Mouse (Mus musculus) right cerebral cortex, postnatal 10 days (tissue): ENCODE results near the gene Dazap2.
"Not testable (repeated sequence)": the region's sequence is repeated elsewhere in the genome, so short reads cannot be mapped to it uniquely, and the experiment has no call there.

ENCODE experiments used
- DNase-seq, 2 experiments: peaks; one replicate each; pipeline ENCODE4 v3.0.0; 2021; ENCODE audit warnings: low spot score in 2 of 2

The Dazap2 gene

DNA sequence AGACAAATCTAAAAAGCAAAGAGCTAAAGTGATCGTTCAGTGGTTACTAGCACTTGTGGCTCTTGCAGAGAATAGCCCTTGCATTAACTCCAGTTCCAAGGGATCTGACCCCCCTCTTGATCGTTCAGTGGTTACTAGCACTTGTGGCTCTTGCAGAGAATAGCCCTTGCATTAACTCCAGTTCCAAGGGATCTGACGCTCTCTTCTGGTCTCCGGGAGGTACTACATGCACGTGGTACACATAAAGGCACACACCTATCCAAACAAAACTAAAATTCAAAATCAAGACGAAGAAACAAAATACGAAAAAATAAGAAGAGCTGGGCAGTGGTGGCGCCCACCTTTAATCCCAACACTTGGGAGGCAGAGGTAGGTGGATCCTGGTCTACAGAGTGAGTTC is 8.5 kb upstream of the Dazap2 start:
- DNase-seq, result not testable (repeated sequence)

DNA sequence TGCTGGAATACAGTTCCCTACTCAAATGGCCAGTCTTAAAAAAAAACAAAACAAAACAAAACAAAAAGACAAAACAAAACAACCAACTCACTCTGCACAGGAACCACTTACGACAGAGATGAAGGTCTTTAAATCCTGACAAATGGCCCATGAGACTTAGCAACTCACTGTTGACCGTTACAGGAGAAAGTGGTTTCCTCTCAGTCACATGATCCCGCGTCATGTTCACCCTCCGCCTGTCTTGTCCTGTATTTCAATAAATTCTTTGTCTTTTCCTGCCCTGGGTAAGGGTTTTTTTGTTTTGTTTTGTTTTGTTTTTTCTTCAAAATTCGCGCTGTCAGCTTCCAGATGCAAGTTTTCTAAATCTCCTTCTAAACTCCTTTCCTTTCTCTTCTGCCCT is 3.2 kb upstream of the Dazap2 start:
- no peak for DNase-seq

DNA sequence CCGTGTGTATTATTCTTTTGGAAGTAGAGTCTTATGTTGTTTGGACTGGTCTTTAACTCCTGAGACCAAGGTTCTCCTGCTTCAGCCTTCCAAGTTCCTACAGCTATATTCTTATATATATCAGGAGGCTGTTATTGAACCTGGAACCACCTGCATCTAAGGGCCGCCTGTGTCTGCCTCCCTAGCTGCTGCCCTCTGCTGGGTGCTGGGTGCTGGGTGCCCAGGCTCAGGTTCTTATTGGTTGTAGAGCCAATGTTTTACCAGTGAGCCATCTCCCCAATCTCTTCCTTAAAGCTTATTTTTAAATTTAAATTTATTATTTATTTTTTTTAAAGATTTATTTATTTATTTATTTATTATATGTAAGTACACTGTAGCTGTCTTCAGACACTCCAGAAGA is 2.7 kb upstream of the Dazap2 start:
- no peak for DNase-seq

DNA sequence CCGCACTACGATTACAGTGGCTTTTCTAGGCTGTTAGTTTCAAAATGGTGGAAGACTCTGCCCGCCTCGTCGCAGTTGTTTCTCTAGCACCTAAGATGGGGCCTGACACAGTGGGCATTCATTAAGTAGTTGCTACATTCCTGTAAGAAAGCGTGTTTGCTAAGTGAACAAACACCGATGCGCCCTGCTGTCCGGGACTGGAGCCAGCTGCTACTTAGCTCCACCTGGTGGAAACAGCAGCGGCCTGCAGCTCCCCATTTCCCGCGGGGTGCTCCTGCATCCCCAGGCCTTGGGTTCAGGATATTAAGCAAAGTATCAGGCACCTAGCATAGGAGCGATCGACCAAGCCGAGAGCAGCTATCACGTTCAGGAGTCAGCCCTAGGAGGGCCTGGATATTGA is 1.6 kb upstream of the Dazap2 start:
- DNase-seq, result peak; percentile 80 to 83

DNA sequence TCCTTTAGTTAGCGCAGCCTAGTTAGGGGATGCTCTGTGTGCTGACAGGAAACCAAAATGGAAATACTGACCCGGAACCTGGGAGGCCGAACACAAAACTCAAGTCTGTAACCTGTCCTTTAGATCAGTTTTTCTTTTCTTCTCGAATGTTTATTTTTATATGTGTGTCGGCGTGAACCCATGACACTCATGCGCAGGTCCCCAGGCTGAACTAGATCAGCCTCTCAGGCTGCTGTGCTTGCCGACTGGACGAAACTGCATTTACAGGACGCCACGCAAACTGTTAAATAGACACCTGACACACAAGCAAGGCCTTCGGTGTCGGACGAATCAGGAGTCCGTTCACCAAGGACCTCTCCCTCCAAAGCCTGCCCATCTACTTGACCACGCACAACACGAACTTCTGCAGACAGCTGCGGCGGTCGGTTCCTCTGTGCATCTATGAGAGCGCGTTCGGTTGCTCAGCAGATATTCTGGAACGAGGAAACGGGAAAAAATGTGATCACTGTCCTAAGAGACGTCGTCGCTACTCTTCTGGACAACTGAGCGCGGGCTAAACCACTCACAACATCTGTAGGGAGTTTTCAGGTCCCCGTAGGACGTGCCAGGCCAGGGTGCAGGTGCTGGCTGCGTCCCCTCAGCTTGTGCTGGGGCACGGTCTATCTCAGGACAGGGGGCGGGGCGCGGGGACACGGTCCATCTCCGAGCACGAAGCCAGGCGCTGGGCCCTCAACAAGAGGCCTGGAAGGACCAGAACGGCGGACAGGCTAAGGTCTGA is 742 bp upstream of the Dazap2 start:
- no peak for DNase-seq

DNA sequence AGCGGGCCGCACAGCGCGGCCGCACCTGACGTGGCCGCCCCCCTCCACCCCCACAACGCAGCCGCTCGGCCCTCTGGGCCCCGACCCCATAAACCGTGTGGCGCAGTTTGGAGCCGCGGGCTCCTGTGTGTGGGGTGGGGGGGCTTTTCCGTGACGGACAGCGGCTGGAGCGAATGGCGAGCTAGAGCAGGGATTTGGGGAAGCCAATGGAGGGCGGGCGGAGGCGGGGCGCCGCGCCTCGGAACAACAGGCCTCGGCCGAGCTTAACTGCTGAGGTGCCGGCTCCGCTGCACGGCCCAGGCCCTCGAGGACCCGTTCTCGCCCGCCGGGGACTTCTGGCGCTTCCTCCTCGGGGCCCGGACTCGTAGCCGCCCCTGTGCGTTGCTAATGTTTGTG is 674 bp downstream of the Dazap2 start:
- DNase-seq, result peak; percentile 92 to 95

DNA sequence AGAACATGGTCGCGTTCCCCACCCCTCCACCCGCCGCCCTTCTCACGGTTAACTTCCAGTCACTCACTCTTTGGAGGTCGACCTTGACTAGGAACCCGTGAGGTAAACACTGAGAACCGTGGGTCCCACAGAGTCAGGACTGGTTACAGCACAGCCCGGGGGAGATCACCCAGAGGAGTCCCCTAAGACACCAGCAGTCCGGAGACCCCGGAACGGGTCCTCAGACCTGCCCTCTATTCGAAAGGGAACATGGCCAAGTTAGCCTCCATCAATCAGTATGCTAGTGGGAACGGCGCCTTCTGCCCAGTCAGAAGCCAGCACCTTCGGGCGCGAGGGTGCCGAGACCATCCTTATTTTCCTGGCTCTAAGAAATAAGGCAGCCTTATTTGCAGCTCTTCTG is 1.1 kb downstream of the Dazap2 start:
- DNase-seq, result no peak

DNA sequence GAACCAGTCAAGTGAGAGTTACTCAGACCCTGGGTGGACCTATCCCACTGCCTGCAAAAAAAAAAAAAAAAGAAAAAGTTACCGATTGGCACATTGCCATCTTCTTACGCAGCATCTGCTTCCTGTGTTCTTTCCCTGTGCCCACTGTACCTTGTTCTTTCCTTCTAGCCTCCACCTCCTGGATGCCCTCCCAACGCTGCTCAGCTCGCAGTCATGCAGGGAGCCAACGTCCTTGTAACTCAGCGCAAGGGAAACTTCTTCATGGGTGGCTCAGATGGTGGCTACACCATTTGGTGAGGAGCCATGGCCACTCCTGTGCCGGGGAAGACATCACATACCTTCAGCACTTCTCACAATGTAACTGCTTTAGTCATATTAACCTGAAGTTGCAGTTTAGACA is 4.1 kb downstream of the Dazap2 start:
- no peak for DNase-seq

DNA sequence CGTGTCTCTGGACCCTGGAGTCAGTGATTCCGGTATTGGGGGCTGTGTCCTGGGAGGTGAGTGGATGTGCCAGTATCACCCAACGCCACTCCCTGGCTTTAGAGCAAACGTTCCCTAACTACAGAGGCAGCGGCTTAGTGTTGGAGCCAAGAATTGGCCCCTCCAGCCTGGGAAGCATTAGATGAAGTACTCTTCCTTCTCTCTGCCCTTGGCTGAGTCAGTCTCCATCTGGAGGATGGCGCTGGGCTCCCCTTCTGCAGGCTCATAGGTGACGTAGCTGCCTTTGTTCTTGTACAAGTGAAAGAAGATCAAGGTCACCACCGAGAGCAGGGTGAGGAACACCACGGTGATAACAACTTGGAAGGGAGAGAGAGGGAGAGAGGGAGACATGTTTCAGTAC is 6.5 kb downstream of the Dazap2 start:
- DNase-seq, result not testable (repeated sequence)

DNA sequence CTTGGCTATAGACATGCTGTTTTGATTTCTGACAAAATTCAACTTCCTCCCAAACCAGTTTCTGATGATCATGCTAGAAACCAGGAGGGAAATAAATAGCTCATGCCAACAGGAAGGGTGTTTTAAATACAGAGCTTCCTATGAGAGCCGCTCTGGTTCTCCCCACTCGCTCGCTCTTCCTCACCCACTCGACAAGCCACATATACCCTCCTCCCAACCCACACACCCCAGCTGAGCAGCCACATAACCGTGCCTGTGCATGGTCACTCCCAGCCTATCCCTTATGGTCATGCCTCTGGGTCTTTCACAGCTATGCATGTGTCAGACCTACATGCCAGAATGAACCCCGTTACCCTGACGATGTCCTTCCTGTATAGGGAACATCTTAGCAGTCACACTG is 7.0 kb downstream of the Dazap2 start:
- peak; percentile 51 to 65 for DNase-seq

DNA sequence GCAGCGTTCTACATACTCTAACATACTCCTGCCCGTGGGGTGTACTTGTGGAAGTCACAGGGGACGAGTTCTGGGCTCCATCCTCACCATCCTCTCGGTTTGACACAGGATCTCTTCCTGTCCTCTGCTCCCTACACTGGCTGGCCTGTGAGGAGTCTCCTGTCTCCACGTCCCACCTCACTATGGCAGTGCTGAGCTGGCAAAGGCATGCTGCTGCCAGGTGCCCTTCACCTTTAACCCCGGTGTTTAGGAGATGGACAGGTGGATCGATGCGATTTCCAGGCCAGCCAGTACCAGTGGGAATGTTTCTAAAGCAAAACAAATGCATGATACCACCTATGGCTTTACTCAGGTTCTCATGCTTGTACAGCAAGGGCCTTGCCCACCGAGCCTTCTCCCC is 8.6 kb downstream of the Dazap2 start:
- no peak for DNase-seq

DNA sequence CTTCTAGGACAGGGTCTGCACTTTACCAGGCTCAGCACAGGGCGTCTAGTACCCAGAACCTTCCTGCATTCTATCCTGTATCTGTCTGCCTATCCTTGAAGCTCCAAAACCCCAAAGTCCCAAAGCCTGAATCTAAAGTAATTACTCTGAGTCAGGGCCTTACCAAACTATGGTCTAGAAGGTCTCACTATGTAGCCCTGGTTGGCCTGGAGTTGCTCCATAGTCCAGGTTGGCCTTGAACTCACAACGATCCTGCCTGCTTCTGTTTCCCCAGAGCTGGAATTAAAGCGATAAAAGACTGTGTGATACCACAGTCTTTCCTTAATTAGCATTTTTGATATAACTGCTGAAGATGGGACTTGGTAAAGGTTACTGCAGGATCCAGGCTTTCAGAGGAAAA is 9.3 kb downstream of the Dazap2 start:
- no peak for DNase-seq

DNA sequence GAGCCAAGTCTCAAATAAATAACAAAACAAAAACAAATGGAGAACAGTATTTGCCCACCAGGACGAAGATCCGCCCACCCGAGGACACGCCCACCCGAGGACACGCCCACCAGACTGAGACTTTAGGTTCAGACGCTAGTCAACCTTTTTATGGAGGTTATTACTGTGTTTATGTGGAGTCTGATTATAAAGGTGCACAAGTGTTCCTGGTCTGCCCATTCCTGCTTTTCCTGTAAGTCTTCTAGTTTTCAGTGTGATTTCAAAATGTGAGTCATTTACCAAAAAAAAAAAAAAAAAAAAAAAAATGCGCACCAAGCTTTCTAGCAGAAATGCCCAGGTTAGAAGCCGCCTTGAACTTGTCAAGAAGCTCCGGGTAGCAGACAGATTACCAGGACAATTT is 12.1 kb downstream of the Dazap2 start:
- no peak for DNase-seq

DNA sequence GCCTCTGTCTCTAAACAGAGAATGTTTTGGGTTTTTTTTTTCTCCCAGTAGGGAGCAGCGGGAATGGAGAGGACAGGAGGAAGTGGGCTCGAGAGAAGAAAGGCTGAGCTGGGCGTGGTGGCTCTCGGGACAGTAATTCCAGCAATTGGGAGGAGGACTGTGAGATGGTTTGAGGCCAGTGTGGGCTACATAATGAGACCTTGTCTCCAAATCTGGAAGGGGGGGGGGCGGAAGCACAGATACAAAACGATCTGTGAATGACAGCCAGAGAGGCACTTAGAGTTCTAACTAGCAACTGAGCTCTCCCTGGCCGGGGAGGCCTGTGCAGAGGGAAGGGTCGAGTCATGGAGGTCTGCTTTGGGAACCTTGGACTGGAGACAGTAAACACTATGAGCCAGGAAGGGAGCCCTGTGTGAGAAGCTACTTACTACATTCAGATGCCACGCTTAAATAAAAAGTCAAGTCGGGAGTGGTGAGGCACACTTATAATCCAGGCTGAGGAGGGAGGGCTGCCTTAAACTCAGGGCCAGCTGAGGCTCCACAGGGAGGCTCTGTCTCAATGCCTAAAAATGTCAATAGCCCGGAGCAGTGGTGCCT is 12.7 kb downstream of the Dazap2 start:
- DNase-seq, result no peak

DNA sequence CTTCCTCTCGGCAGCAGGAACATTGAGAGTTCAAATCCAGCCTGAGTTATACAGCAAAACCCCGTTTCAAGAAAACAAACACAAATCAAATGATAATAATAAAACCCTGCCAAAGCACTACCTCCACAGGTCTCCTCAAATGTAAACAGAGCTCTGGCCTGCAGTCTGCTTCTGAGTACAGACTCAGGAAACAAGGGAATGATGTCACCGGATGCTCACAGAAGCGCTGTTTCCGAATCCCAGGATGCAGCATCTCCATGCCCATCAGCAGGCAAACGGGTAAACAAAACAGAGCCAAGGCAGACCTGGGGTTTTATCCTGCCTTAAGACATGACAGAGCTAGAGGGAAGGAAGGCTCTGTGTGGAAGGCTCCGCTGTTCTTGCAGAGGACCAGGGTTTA is 13.6 kb downstream of the Dazap2 start:
- DNase-seq, result no peak

DNA sequence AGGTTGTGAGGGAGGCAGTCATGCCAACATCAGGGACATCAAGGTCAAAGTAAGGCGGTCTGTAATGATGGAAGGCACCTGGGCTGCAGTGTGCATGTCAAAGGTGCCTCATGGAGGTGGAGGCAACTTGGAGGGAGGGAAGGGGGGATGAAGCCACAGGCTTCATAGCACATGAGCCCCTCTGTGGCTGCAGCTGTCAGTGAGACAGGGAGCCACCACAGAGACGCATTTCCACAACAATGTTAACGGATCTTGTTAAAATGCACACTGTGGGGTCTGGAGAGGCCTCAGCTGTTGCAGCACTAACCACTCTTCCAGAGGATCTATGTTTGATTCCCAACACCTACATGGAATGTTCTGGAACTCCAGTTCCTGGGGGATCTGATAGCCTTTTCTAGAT is 15.0 kb downstream of the Dazap2 start:
- DNase-seq, result no peak

DNA sequence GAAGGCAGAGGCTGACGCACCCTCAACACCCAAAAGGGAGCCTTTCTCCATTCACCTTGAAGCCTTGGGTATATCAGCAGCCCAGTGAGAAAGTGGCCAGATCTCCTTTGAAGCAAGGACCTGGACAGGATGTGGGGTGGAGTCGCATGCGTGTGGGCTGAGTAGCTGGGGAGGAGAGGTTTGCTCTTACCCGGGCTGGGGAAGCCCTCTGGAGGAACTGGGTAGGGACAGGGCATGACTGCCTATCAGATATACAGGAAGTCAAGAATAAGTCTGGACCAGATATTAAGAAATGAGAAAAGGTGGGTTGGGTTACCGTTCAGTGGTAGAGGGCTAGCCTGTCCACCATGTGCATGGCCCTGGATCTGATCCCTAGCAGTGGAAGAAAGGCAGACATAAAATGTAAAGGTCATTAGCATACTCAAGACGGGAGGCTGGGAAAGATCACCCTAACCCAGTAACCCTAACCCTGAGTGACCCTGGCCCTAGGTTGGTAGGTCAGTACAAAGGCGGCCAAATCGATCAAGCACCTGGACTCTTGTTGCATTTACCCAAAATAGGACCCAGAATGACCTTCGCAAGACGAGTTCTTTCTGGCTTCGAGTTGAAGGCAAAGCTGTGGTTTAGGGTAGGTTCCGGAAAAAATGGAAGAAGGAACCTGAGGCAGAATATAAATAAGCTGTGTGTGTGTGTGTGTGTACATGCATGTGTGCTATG is 16.5 kb downstream of the Dazap2 start:
- DNase-seq, result no peak

DNA sequence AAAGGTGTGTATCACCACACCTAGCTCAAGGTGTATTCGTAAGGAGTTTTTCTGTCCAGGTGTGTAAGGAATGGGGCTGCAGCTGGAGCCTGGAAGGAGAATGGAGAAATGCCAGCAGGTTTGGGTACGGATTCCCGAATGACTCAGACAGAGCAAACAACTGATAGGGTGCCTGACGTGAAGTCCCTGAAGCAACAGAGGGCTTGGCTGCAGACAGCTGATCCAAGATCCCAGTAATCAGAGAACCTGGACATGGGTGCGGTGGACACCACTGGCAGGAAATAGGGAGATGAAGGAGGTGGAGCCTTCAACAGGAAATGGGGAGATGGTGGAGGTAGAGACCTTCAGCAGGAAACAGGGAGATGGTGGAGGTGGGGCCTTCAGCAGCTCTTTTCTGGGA is 17.2 kb downstream of the Dazap2 start:
- no peak for DNase-seq

DNA sequence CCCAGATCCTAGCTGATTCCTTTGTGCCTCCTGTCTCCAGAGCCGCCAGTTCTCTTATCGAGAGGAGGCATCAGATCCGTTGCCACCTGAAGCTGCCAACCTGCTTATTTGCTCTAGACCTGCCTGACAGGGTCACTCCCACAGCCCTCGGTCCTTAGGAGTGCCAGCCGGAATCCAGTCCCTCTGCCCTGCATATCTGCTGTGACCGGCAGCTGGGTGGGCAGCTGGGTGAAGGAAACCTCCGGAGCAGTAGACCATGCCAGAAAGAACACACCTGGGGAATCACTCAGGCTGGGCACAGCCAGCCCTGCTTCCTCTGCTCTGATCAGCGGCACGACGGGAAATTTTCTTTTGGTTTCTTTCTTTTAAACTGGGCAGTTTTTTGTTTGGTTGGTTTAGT is 18.2 kb downstream of the Dazap2 start:
- DNase-seq, result no peak

DNA sequence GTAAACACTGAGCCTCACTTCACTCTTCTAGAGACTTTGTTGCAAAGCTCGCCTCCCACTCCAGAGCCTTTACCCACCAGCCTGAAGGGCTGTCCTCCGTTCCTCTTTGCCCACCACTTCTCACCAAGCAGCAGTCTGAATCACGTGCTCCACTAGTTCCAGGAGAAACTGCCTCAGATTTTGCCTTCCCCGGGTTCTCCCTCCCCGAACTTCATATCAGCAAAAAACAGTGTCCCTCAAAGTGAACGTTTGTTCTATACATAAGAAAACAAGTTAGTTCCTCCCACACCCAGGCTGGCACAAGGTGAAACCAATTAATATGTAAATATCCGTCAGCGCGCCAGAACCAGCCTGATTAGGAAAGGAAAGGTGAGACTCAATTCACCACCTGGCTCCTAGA is 20.1 kb downstream of the Dazap2 start:
- no peak for DNase-seq

DNA sequence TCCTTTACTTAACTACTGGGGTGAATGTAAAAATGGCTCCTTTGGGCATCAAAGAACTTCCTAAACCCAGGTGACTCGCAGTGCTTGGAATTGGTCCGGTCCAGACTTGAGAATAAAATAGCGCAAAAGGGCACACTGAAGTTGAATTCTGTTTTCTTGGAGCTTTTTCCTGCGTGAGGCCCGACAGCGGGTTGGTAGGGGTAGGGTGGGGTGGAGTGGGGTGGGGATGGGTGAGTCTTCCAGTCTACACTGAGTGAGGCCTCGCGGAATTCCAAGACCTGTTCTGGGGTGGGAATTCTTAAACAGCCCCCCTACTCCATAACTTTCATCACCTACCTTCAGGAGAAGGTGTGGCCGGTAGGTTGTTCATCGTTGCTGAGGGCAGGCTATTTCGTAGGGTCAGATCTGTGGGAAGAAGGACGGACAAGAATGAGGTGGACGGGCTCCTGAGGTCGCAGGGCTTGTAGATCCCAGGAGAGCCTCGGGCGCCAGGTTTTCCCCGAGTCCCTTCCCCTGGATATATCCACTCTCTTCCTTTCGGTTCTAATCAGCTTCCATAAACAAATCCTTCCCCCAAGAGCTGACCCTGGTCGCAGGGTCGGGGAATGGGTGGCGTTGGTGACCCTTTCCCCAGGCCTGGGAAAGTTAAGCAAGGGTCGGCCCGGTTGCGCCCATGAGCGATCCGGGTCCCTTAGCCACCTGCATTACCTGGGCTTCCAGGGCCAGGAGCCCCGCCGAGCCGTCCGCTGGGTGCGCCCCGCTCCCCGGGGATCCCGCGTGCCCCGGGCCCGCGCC is 20.9 kb downstream of the Dazap2 start:
- no peak for DNase-seq
